8 mouse cellular contexts compared by ENCODE assay signal in the genomic region with DNA sequence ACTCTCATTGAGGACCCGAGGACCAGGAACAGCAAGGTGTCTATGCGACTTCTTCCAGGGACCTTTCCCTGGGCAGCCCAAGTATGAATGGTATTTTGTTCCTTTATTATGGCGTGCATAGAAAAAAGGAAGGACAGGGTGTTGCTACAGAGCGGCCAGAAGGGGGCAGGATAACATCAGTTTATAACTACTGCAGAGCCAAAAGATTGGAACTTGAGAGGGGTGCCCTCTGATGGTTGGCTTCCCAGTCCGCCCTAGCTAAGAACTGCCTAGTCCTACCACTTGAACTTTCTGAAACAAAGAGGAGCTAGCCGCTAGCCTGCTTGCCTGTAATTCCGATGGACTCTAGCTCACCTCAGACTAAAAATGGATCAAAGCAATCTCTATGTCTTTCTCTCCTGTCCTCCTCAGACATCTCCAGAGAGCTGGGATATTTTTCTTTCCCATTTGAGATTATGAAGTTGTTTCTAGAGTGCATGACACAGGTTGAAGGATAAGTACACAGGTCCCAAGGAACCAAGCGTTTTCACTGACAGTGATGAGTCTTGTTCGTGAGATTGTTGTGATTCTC. TPM values are rescaled to one million over a fixed set of nuclear protein-coding genes. Genes with fewer than 3 reads are reported as not detected.
DNase-seq lines count a peak whose midpoint lies in the region; ATAC-seq lines count a peak whose summit lies in the region.
"Had no signal": no experiment of that assay in that cellular context is flagged by ENCODE, and none has a peak within 500 bp of the region (broad histone marks: within the 10 kb centered on the region; RNA-seq: fewer than 3 reads in every experiment).

No protein-coding gene starts in this region.

- H3K4me3 ChIP-seq in intestine, embryonic 14.5 days (ENCODE audit: low read depth, low read length): no peak overlapping the region
- H3K4me3 ChIP-seq: myocyte had no signal

- no peak overlapping the region for H3K4me2 ChIP-seq in intestine, embryonic 14.5 days (ENCODE audit: low read length)

- H3K4me1 ChIP-seq in intestine, embryonic 14.5 days (replicated peaks; ENCODE audit: control insufficient read depth, insufficient read depth, low read length): no peaks in the 10 kb centered on the region

- H3K27ac ChIP-seq in intestine, embryonic 14.5 days (ENCODE audit: low read depth): no peak overlapping the region

- no peak overlapping the region for H3K9ac ChIP-seq in intestine, embryonic 14.5 days (ENCODE audit: low read length)

- WGBS in intestine, embryonic 14.5 days: 12% methylated on average over 9 of the region's 9 CpGs

- DNase-seq in WW6 (ENCODE audit: low read depth, low spot score): peak; percentile 73
- DNase-seq in cerebellum, adult 9-11 months: peak; percentile 77
- peak; percentile 71 for DNase-seq in gastrocnemius, adult 18-20 months (ENCODE audit: low spot score)
- DNase-seq in intestine, embryonic 14.5 days (ENCODE audit: low spot score): peak; percentile 73
- DNase-seq in left cerebral cortex, adult 9 months (ENCODE audit: low spot score in 2 of 2): peak; percentile 39 to 76
- DNase-seq in mesoderm, embryonic 11.5 days (ENCODE audit: low read depth, low spot score): peak; percentile 89
- DNase-seq in right cerebral cortex, postnatal 4 days: peak; percentile 82

- no peak for ATAC-seq in intestine, embryonic 14.5 days (replicated peaks; ENCODE audit: low FRiP score, low TSS enrichment, low read depth)

- H3K36me3 ChIP-seq in intestine, embryonic 14.5 days (ENCODE audit: control insufficient read depth, insufficient read depth, low read length): no peaks in the 10 kb centered on the region

- no peaks in the 10 kb centered on the region for H3K9me3 ChIP-seq in intestine, embryonic 14.5 days (ENCODE audit: control insufficient read depth, low read length)

- no peaks in the 10 kb centered on the region for H3K27me3 ChIP-seq in intestine, embryonic 14.5 days (replicated peaks; ENCODE audit: control insufficient read depth, insufficient read depth, low read length)

RNA-seq across cellular contexts. Expression of gene Spr, which starts 16.5 kb away (rescaled TPM):
- 10 to 100 TPM; 47.4 to 51.5 TPM for total RNA-seq in gastrocnemius, adult 18-20 months (2021)
- polyA plus RNA-seq in intestine, embryonic 14.5 days (2014; fragmentation: Nextera tagmentation; extraction: Ambion mirVana): 102 and 107 TPM in 2 replicates

RNA-seq across cellular contexts. Expression of gene Emx1, which starts 33.2 kb away (rescaled TPM):
- total RNA-seq in gastrocnemius, adult 18-20 months (2021): not detected
- polyA plus RNA-seq in intestine, embryonic 14.5 days (2014; fragmentation: Nextera tagmentation; extraction: Ambion mirVana): 0.11 TPM in 1 of 2 replicates, not detected in the other
- polyA plus RNA-seq: myocyte had no signal
